Mouse (Mus musculus): Measurements from ENCODE around the gene Syn3. TPM values are rescaled to one million over a fixed set of nuclear protein-coding genes. Genes with fewer than 3 reads are reported as not detected.
A peak's percentile ranks its signal among the peaks of the same experiment; 100 is the strongest.
"Not testable (repeated sequence)": the region's sequence is repeated elsewhere in the genome, so short reads cannot be mapped to it uniquely, and the experiment has no call there.

The Syn3 gene
- total RNA-seq, 2 experiments from 2014 or later = 0.33 to 0.43 TPM

DNA sequence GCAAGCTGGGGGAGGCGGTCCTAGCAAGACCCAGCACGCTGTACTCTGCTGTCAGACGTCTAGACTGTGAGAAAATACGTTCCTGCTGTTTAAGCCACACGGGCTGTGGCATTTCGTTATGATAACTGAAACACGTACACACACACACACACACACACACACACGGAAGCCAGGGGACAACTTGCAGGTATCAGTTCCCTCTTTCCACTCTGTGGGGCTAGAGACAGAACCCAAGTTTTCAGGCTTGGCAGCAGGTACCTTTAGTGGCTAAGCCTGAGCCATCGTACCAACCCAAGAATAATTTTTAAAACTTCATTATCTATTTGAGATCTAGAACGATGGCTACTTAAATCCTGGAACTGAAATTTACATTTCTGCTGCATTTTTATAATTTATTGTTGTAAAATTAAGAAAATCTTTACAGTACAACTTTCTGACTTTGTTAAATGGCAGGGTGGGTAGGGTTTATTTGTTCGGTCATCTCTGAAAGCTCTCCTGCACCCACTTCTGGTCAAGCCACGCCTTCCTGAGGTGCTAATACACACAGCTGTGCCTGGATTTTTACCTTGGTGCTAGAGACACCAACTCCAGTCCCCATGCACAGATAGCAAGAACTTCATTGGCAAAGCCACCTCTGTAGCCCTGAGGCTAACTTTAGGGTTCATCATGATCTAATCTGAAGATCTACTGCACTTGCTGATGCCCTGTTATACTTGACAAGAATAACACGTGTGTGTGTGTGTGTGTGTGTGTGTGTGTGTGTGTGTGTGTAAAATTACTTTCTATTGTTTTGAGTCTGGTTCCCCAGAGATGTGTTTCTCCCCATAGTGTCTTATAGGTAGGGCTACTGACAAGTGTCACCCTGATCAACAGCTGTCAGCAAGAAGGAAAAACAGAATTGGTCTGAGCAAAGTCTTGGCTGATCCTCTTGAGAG is 29.8 kb downstream of the Syn3 start:
- DNase-seq = no peak

GRCm38 (mm10) chr10:86463538-86464199 is 35.0 kb downstream of the Syn3 start:
- peak; percentile 88 for DNase-seq

GRCm38 (mm10) chr10:86459643-86460042 is 39.1 kb downstream of the Syn3 start:
- DNase-seq = no peak

- no peak for DNase-seq
Measured at GRCm38 (mm10) chr10:86457665-86458209, 41.0 kb downstream of the Syn3 start.

GRCm38 (mm10) chr10:86457195-86457594 is 41.5 kb downstream of the Syn3 start:
- DNase-seq = no peak

DNA sequence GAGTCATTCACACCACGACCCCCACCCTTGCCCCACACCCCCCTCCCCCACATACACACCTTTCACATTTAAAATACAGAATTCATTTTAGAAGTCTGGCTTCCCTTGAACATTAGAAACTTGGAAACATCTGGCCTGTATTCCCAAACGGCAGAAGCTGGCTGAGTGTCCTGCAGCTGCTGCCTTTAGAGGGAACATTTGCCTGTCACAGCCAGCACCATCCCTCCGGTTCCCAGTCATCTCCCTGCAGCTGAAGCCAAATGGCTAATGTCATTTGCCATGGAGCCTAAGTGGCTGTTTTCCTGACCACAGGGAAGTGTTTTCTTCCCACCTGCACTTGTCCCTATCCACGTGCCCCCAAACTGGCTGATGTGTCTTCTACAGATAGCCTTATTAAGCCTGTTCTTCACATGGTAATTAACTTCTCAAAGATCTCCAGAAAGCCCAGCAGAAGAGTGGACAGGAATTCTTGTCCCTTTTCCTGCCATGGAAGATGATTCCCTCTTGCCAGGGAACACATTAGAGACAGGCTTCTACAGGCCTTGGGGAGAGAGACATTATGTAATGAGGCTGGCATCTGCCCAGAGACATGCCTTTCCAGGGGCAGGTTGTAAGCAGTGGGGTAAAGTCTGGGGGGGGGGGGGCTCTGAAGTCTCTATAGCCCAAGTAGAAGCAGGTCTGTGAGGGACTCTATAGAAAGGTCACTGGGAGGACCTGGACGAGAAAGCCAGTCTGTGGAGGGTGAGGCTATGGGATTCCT is 43.2 kb downstream of the Syn3 start:
- peak; percentile 47 for DNase-seq

- DNase-seq = no peak
Measured at GRCm38 (mm10) chr10:86452326-86452995, 46.2 kb downstream of the Syn3 start.

DNA sequence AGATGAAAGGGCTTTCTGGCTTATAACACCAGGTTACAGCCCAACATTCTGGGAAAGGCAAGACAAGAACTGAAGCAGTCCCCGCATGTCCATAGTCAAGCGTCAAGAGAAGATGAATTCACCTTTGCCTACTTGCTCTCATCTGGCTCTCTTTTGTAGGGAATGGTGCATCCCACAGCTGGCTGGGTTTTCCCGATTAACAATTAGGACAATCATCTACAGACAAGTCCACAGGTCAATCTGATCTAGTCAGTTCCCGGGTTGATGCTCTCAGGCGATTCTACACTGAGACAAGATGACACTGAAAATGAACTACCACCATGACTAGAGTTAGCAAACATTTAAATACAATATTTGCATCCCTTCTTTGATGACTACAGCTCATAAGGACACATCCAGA is 47.4 kb downstream of the Syn3 start:
- DNase-seq = no peak

- DNase-seq = no peak
Measured at GRCm38 (mm10) chr10:86446649-86447048, 52.0 kb downstream of the Syn3 start.

GRCm38 (mm10) chr10:86445207-86445606 is 53.5 kb downstream of the Syn3 start:
- no peak for DNase-seq

- no peak for DNase-seq
Measured at GRCm38 (mm10) chr10:86444665-86445064, 54.0 kb downstream of the Syn3 start.

DNA sequence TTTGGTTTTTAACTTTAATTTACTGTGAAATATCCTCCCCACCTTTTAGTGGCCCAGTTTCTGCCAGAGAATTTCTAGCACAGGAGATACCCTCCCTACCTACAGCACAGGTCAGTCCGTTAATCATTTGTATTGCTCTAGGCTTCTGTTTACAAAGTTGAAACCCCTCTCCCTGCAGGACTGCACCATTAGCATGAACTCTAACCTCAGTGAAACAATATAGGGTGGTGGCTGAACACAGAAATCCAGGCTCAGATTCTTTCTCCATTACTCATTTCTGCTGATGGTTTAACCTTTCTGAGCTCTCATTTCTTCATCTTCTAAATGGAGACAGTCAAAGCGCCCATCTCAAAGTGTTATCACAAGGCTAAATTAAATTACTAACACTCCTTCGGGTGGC is 56.9 kb downstream of the Syn3 start:
- no peak for DNase-seq

DNA sequence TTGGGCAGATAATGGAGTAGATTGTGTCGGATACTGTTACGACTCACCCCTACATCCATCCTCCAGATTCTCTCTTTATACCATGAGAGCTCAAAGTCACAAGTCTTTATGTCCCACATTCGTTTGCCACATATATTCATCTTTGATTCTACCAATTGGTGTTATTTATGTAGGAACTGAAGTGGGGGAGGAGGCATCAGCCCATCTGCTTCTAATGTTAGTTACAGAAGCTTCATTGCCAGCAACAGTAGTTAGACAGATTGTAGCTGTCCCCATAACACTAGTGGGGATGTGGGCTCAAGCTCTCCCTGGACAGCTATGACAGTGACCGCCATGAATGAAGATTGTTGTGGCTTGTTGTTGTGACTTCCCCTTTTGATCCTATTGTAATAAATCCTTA is 59.1 kb downstream of the Syn3 start:
- no peak for DNase-seq

- DNase-seq = no peak
Measured at GRCm38 (mm10) chr10:86437294-86437693, 61.4 kb downstream of the Syn3 start.

GRCm38 (mm10) chr10:86435006-86435405 is 63.7 kb downstream of the Syn3 start:
- not testable (repeated sequence) for DNase-seq

- no peak for DNase-seq
Measured at GRCm38 (mm10) chr10:86429651-86430050, 69.0 kb downstream of the Syn3 start.

DNA sequence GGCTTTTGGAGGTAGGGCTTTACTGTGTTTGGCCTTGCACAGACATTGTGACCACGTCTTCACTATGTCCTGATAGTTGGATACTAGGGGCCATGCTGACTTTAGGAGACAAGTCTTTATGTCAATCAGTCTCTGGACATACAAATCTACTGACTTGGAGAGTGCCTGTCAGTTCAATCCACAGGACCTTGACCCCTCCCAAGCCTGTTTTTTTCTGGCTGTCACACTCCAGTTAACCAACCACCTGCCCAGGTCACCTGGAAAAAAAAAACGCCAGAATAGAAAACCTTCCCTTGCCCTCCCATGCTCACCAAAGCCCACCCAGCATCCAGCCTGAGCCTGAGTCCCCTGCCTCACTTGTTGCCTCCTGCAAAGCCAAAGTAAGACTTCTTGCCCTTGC is 70.7 kb downstream of the Syn3 start:
- DNase-seq = no peak

DNA sequence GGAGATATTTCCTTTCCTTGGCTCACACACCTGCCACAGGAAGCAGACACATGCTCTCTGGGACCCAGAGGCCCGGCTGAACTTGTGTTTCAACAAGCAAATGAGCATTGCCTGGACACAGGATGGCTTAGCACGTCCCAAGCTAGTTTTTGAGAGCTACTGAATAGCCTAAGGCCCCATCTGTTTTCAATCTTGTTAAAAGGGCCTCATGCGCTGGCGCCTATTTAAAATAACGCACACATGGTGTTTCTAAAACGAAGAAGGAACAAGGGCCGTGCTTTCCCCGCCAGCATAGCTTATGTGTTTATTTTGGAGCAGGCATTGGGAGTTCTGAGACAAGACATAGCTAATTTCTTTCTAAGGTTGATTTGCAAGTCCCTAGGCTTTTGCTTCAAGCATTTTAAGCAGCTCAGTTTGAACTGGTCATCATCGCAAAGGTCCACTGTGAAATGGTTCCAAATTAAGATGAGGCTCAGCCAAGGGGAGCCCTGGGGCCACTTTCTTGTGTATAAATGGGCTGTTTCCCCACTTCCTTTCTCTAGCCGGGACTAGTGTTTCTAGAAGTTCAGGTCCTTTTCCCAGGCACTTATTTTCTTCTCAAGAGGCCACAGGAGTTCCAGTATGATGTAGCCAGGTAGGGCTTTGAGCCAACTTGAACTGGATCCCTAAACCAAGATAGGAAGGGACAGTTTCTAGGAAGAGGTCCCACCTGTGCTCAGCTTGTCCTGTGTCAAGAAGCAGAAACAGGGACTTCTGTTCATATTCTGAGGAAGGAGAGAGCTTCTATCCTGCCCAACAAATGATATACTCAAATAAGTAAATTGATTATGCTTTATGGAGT is 72.8 kb downstream of the Syn3 start:
- DNase-seq = no peak

DNA sequence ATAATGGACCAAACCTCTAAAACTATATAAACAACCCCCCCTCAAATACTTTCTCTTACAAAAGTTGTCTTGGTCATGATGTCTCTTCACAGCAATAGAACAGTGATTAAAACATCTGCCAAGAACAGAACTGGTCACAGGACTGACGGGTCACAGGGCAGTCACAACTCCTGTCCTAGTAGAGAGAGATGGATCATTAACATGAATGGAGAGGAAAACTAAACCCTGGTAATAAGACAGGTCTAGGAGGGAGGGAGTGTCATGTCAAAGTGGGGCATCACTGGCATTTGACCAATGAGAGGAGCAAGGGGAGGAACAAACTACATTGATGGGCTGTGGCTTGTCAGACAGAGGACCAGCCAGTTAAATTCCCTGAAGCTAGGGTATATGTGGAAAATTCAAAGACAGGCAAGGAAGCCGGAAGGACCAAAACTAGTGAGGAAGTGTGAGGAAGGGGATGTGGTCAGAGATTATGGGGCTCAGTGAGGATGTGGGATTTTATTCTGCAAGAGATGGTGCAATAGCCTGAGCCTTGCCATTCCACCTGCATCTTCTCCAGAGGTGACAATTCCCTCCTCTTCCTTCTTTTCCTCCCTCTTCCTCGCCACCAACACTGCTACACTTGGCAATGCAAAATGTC is 76.8 kb downstream of the Syn3 start:
- no peak for DNase-seq

- peak; percentile 16 for DNase-seq
Measured at GRCm38 (mm10) chr10:86418931-86419330, 79.8 kb downstream of the Syn3 start.

All from gastrocnemius, postnatal 10 days (tissue).